Mouse (Mus musculus): Measurements from ENCODE around the gene Olfr522.

Gene Olfr522

DNA sequence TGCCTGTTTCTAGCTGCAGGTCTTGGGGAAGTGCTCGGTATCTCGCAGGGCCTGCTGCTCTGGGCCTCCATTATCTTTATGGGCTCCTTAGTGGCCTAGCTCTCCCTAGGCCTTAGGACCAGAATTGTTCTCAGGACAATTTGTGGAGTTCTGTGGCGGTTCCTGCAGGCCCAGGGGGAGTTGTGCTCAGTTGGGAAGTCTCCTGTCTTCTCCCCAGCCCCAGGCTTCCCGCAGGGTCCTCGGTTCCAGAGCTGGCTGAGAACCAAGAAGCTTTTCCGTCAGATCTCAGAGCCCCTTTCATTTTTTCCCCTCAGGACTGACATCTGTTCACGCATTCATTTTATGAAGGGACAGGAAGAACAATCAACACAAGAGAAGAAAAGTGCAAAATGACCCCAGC, at the start of gene Olfr522:
Gene Olfr522, minus strand, starts transcription at position 101 of the 400 bp plus-strand sequence.
- no peak for DNase-seq

DNA sequence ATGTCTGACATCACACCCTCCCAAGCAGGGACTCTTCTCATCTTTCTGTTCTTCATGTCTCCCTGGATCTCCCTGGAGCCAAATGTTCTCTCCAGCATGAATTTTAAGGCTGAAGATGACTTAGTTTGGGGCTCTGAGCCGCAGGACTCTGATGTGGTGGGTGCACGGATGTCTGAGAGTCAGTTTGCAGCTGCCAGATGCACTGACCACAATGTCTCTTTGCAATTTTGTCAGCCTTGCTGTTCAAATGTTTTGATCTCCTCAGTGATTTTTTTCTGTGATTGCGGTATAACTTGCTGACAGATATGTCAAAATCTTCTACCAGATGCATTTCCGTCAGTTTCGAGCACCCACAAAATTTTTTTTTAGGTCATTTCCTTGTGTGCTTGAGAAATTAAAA, 49.3 kb upstream of the Olfr522 start:
- no peak for DNase-seq

DNA sequence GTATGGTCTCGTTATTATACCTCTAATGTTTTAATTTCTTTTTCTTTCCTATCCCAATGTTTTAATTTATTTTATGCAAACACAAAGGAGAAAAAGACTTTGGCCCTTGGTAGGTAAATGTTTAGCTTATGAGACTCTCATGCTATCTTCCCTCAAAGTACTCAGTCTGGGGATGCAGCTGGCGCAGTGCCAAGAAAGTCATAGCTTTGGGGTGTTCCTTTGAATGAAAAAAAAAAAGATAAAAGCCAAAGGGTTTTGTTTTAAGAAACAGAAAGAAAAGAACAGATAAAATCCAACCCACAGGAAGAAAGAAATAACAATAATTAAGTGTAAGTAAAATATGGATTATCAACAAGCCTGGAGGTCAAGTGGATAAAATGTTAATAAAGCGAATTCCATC, 44.1 kb upstream of the Olfr522 start:
- DNase-seq, result no peak

DNA sequence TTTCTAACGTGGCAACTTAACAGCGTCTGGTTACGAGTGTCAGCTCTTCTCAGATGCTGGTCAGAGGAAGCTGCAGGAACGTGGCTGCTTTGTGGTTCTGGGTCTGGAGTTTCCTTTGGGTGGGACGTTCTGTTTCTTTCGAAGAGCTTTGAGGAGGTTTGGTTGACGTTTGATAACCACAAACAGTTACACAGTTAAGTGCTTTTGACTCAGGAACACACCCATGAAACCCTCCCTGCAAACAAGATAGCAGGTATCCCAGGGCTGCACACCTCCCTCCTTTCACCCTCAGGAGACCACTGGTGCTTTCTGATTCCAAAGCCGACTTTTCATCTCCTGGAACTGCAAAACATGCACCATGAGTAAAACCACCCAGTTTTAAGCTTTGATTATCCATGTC, 43.6 kb upstream of the Olfr522 start:
- DNase-seq, result no peak

DNA sequence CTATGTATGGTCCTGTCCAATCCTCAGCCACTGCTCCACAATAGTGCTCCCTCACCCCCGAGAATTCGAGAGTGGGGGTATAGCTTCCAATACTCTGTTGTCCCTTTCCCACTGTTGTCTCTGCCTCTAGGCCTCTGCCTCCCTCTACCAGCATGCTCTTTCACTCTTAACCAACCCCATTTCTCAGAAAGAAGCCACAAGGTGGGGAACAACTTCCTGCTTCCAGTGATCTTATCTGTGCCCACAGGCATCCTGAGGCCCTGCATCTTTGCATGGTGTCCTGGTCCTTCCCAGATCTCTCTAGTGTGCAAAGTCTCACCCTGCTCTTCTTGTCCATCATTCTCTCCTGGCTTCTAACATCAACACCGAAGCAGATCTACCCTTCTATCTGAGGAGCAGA, 42.3 kb upstream of the Olfr522 start:
- DNase-seq, result no peak

DNA sequence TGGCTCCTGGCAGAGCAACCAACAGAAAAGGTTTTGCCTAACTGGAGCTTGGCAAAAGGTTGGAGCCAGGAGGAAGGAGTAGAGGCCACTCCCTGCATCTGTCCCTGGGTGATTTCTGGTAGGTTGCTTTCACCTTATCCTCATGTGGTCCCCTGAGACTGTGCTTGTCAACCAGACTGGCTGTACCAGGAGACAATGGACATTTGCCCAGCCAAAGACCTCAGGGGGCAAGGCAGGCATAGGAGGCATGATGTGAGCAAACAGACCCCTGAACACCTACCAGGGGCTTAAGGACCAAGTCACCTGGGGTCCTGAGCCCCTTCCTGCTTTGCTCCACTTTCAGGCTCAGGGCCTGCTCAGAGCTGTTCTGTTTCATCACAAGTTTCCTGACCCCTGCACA, 41.3 kb upstream of the Olfr522 start, which contains the start of gene Olfr524:
Gene Olfr524, minus strand, starts transcription at position 101 of the 400 bp plus-strand sequence.
- DNase-seq, result no peak

DNA sequence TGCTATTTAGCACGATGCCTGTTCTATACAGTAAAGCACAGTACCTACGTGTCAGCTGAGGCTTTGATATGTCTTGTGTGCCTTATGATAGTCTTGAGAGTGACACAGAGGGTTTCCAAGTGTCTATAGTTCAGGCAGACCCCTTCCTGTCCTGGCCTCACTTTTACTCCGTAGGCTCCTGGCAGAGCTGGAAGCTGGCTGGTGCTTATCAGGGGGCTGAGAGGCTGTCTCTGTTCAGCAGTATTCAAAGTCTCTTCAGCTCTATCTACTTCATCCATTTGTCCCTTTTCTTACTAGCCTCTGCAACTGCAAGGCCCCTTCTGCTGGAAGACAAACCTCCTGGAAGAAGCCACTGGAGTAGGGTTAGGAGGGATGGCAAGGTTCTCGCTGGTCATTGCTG, 36.5 kb upstream of the Olfr522 start:
- no peak for DNase-seq

DNA sequence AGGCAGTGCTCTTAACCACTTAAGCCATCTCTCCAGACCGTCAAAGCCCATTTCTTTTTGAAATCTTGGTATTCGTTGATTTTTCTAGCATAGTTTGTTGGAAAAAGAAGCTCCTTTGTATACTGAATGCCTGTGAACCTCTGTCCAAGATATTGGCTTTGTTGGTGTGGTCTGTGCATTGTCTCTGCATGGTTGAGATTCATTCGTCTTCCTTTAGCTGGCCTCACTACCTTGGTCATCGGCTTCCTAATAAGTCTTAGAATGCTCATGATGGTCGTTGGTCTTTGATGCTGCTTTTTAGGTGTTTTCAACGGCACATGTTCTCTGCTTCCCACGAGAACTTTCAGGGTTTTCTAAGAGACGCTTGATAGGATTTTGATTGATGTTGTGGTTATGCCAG, 31.4 kb upstream of the Olfr522 start:
- DNase-seq, result no peak

DNA sequence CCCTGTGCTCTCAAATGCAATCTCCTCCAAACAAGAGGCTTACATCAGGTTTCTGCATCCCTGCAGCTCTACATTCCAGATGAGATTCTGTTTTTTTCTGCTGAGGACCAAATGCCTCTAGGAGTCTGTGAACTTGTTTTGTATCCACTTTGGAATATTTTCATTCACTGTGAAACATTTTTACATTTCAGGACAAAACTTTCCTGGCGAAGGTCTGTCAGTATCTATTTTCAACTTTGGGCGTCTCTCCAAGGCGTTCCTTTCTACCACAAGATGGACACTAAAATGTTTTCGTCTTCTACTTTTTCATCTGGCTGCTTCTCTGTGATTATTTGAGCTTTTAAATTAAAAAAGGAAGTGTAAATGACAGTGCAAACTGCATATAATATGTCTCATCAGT, 29.5 kb upstream of the Olfr522 start:
- no peak for DNase-seq

DNA sequence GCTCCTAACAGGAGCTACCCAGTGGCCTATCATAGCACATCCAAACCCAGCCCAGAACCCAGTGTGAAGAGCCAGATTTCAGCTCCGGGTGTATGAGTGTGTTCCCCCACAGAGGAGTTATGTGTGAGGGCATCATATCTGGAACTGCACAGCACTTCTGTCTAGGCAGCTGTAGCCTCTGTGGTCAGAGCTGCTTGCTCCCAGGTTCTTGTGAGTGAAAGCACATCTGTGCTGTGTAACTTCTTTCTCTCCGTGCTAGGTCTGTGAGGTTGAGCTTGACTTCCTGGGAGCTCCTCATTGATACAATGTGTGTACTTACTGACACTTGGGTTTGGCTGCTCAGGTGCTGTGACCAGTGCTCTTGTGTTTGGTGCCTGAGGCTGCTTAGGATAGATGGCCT, 28.3 kb upstream of the Olfr522 start:
- DNase-seq, result no peak

DNA sequence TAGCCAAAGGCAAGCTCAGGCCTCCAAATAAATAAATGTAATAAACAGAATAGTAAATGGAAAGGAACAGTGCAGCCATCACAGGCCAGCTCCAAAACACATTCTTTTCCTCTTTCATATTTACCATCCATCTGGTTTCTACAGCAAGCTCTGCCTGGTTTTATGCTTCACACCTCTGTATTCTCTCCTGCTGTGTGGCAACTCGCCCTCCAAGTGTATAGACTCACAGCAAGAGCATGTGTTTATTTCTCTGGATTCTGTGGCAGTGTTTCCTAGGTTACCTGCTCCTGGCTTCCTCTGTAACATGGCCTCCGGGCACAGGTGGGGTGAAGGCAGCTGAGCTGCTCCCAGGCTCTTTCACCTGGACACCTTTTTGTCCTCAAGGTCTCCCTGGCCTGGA, 27.9 kb upstream of the Olfr522 start:
- no peak for DNase-seq

DNA sequence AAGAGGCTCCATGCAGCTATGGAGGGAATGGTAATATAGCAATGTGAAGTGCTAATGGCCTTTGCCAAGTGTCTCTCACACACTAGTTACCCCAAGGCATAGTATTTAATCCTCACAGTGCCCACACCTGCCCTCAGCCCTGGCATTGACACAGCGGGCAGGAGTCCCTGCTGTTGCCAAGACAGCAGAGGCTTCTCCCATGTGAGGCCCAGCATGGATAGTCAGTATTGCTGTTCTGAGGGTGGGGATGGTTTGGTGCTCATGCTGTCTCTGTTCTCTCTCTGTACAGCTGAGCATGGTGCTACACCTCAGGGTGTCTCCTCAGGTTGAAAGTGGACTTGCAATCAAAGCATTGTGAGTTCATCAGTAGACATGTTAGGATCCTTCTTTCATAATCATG, 25.9 kb upstream of the Olfr522 start:
- DNase-seq, result no peak

DNA sequence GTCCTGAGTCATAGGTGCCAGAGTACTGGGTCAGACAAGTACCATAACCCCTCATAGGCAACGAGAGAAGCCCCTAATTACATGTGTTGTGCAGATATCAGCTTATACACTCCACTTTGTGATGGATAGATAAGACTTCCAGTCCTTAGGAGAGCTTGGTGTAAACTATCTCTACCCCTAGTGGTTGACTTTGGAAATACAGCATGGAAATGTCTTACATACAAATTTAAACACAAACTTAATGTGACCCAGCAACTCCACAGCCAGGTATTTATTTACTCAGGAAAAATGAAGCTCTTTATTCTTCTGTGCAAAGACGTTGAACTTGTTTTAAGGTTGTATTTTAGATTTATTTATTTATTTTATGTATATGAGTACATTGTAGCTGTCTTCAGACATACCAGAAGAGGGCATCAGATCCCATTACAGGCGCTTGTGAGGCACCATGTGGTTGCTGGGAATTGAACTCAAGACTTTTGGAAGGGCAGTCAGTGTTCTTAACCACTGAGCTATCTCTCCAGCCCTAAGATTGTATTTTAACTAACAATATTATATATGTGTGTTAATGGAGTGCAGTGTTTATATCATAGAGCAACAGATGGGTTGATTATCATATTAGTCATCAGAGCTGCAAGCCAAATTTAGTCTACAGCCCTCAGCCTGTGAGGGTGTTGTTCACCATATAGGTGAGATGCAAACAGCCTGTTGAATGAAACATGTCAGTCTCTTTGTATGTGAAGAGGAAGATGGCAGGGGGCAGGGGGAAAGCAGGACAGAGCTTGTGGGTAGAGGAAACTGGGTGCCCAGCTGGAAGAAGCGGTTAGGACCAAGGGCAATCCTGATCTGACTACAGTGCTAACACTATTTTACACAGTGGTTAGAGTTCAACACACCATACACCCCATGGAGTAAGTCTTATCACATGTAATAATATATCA, 24.1 kb upstream of the Olfr522 start:
- no peak for DNase-seq

DNA sequence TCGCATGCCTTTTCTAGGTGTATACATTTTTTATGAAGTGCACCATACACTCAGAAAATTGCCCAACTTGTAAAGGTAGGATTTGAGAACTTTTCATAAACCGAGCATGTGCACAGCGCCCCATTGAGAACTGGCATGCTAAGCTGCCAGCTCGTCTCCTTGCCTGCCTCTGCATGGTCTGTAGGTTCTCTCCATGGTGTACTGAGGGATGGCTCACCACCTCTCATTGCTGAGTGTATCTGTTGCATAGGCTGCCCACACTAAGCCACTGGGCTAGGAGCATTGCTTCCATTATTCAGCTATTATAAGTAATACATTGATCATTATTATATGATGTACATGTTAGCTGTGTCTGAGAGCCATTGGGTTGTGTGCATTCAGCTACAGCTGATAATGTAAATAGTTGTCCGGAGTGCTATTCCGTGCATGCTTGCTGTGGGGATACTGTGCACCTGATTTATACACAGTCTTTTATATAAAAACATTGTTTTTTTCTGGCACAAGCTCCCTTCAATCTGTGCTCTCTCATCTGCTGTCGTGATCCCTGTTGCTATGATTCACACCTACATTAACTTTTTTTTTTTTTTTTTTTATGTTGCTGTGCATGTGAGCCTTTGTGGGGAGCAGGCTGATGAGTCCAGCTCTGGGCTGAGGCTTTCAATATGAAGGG, 23.3 kb upstream of the Olfr522 start:
- DNase-seq, result no peak

DNA sequence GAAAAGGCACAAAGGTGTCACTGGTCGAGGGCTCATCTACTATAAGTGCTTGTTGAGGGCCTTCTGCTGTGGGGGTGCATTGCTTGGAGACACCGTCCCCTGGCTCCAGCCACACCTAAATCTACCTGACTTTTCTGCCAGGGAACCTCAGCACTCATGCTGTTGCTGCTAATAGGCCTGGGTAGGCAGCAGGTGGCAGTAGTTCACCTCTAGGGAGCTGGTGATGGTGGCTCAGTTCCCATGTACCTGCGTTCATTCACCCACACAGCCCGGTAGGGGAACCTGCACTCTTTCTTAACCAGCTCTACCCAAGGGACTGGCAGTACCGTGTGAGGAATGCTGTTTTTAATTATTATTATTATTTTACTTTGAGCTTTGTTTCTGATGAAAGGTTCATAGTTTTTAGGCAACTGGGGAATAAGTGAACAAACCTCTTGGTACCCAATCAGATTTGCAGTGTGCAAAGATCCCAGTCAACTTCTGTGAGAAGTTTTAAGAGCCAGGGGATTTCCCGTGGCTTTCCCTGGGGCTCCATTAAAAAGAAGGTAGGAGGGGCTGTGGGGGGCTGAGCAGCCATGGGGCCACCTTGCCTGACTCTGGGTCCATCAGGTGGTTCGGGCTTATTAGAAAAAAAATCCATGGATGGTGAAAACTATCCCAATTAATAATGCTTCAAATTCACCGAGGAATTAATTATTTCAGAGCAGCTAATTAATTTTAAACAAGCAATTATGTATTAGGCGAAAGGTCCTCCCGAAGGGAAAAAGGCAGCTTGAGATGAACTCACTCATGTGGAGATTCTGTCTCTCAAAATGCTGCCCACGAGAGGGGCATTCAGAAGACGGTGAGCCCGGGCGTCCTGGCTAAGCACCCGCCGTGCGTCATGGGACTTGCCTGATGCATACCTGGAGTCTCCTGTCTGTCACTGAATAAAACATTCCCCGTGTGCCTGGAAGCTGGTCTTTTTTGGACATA, 22.4 kb upstream of the Olfr522 start:
- DNase-seq, result peak in 1 of 2 experiments; percentile 8

DNA sequence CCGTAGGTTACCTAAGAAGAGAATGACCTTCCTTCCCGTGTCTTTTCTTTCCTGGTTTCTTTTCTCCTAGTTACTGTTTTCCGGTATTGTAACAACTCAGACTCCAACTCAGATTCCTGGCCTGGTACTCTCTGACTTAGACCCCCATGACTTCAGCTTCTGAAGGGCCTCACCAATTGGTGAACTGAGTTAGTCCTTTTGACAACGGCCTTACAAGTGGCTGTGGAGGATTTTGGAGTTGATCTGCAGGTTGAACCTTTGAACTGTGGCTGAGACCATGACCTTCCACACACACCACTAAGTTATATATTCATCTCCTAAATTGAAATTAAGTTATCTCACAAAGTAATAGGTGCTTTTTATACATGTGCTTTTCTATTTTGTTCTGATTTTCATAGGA, 19.6 kb upstream of the Olfr522 start:
- DNase-seq, result no peak

DNA sequence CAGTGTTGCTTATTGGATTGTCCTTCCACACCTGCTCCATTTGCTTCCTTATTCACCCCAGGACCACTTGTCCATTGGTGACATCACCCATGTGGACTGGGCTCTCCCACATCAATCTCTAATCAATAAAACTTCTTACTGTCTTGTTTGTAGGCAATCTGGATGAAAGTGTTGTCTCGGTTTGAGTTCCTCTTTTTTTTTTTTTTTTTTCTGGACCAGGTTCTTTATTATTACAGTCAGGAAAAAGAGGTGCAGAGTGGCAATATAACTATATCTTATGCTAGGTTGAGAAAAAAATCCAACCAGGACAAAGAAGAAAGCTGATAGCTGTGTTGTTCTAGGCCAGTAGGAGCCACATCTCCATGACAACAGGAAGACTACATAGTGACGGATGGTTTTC, 16.1 kb upstream of the Olfr522 start:
- DNase-seq, result no peak

DNA sequence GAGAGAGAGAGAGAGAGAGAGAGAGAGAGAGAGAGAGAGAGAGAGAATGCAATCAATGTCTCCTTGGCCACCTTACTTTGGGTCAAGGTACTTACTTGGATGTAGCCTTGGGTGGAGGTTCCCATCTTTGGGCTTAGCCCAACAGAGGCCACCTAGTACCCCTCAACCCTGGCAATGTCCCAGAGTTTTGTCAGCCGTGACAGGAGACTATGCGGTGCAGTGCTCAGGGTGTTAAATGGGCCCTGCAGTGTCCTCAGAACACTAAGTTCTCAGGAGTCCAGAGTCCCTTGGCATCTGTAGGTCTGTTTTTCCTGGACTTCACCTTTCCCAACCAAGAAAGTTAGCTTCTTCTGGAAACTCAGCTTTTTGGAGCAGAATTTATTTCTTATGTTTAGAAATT, 14.6 kb upstream of the Olfr522 start:
- DNase-seq, result no peak

DNA sequence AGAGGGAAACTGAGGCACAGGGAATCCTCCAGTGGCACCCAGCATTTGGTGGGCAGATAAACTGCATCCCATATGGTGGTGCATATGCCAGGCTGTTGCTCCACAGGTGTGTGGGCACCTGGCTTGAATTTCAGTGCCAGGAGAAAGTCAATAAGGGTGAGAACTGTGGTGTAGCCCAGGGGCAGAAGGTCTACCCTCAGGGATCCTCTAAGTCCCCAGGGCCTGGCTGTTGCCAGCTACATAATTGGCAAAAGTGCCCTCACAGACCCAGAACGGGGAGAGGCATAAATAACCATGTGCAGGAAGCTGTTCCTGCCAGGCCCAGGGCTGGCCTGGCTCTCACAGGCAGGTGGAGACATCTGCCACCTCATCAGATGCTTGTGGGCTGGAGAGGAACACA, 8.4 kb upstream of the Olfr522 start, which contains the start of gene Olfr523:
Gene Olfr523, plus strand, starts transcription at position 282 of the 400 bp plus-strand sequence.
- DNase-seq, result peak; percentile 50 to 57

DNA sequence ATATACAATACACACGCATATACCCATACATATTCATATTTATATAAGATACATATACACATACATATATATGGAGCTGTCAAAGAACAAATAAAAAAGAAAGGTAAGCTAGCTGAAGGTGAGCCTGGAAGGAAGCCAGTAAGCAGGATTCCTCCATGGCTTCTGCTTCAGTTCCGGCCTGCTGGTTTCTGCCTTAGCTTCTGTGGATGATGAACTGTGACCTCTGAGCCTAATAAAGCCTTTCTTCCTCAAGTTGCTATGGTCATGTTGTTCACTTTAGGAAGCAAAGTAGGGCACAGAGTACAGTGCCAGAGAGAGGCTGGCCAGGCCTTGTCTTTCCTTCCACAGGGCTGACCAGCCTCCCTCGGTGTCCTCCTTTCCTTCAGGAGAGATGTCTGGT, 6.3 kb upstream of the Olfr522 start:
- no peak for DNase-seq

DNA sequence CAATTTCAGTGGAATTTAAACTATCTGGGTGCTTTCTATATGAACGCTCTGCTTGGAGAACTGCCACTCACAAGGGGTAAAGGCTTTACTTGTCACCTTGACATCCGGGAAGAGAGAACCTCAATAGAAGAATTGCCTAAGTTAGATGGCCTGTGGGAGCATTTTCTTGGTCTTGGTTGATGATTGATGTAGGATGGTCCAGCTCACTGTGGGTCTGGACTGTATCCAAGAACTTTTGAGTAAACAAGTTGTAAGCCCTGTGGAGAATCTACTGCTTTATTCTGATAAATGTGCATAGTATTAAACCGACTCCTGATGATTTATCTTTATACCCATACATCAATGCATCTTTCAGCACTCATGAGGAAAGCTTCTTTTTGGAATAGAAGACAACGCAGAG, 4.8 kb upstream of the Olfr522 start:
- no peak for DNase-seq

DNA sequence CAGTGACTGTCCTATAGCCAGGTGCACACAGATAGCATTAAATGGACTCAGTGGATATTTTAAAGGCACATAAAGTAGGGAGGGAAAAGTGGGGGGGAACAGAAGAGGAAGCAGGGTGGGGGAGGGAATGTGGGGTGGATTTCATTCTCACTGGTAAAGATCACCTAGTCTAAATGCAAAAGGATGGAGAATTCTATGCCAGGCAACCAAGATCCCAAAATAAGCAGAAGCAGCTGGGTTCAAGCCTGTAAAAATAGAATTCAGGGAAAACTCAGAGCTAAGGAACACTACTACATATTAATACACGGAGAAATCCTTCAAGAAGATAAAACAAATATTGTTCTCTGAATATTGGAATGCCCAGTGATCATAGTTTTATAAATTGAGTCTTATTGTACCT, 3.4 kb upstream of the Olfr522 start:
- DNase-seq, result no peak

DNA sequence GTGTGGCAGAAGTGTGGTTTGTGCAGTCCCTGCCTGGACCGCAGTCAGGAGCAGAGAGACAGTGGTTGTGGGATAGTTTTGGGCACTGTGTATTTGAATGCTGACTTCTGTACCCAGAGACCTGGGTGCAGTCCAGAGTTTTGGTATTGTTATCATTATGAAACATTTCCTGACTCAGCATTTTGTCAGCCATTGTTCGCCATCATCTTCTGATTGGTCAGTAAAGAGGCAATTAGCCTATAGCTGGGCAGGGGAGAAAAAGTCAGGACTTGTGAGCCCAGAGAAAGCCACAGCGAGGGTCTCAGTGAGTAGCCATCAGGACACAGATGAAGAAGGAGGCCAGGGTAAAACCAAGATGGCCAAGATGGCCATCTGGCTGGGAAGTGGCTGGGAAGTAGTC, 4.2 kb downstream of the Olfr522 start:
- DNase-seq, result no peak
